Mouse (Mus musculus): ENCODE results near the gene 2010111I01Rik. TPM values are rescaled to one million over a fixed set of nuclear protein-coding genes. Genes with fewer than 3 reads are reported as not detected.

Gene 2010111I01Rik
- total and polyA plus RNA-seq, 3 experiments = 13.3 to 19.8 (median 14.4) TPM

DNA sequence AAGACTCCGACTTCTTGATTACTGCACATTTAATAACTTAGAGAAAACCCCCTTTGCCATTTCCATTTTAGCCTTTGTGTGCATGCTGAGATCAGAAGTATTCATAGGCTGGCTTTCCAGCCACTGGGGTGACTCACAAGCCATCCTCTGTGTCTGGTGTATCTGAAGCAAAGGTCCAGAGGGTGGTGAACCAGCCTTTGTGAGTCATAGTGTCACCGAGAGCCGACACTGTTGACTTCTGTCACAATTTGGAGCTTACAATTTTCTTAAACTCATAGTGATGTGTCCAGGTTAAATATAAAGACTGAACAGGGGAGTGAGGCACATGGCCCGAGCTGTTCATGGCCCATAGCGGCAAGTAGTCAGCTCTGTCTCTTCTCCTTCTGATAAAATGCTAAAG is 278.9 kb downstream of the 2010111I01Rik start:
- in situ Hi-C loops (cut with MboI; ENCODE audit: low pct_ligation_motif_present, low pct_unique_long_range_greater_than_20kb, low sequenced_read_pairs) = loop anchor here (5.0 kb wide), 1 partner anchor 56 kb away; no protein-coding TSS in a partner anchor
- Histone ChIP-seq H3K36me3 (replicated peaks in 1 of 2; ENCODE audit: control insufficient read depth in 1 of 2, insufficient read depth in 1 of 2, low read length in 1 of 2) (peaks cover 0 to 33% of the 10 kb centered on the region in 2 experiments), H3K9me3 (replicated peaks; ENCODE audit: low read length) (no peaks in the 10 kb centered on the region), H3K4me2 (ENCODE audit: insufficient read depth, low read depth, poor library complexity, severe bottlenecking) (no peak overlapping the region), H3K27ac (ENCODE audit: insufficient read depth, low read depth) (no peak overlapping the region), H3K4me1 (ENCODE audit: control insufficient read depth in 1 of 2, insufficient read depth in 2 of 2) (peaks cover 20 to 58% of the 10 kb centered on the region in 2 experiments), H3K9ac (ENCODE audit: insufficient read depth, low read depth) (no peak overlapping the region), H3K4me3 (replicated peaks in 1 of 3; ENCODE audit: low read depth in 2 of 3, low read length in 2 of 3, poor library complexity in 1 of 3) (no peak overlapping the region), H3K79me2 (replicated peaks; ENCODE audit: control insufficient read depth, extremely low read depth, insufficient read depth, poor library complexity, severe bottlenecking) (peaks cover 2% of the 10 kb centered on the region), H3K27me3 (replicated peaks) (no peaks in the 10 kb centered on the region)
- TF ChIP-seq MAZ (IDR thresholded peaks at IDR 0.05; ENCODE audit: low read depth, low read length) (no peak), MXI1 (IDR thresholded peaks at IDR 0.05; ENCODE audit: low read depth, low read length) (no peak), MAX (IDR thresholded peaks at IDR 0.05; ENCODE audit: low read length) (no peak), RCOR1 (conservative IDR thresholded peaks at IDR 0.05; ENCODE audit: low read depth, low read length) (no peak), GABPA (IDR thresholded peaks at IDR 0.05; ENCODE audit: insufficient replicate concordance, low read depth, low read length) (no peak), SIN3A (IDR thresholded peaks at IDR 0.05; ENCODE audit: low read length) (no peak), USF2 (conservative IDR thresholded peaks at IDR 0.05; ENCODE audit: low read depth, low read length) (no peak), POLR2AphosphoS2 (IDR thresholded peaks at IDR 0.05; ENCODE audit: low read depth, low read length) (no peak), PAX5 (IDR thresholded peaks at IDR 0.05; ENCODE audit: low read length) (no peak), MEF2A (IDR thresholded peaks at IDR 0.05; ENCODE audit: borderline replicate concordance, low read depth, low read length) (no peak), UBTF (IDR thresholded peaks at IDR 0.05; ENCODE audit: low read depth, low read length) (no peak), JUN (IDR thresholded peaks at IDR 0.05; ENCODE audit: insufficient read depth, low read depth, low read length) (no peak), MAFK (IDR thresholded peaks at IDR 0.05; ENCODE audit: insufficient replicate concordance, low read length) (no peak), KAT2A (IDR thresholded peaks at IDR 0.05; ENCODE audit: insufficient replicate concordance, low read length) (no peak), TCF12 (IDR thresholded peaks at IDR 0.05; ENCODE audit: low read depth, low read length) (no peak), ZMIZ1 (IDR thresholded peaks at IDR 0.05; ENCODE audit: low read depth, low read length) (no peak)
- dilution Hi-C loops (cut with MboI; ENCODE audit: extremely low pct_ligation_motif_present, extremely low pct_unique_long_range_greater_than_20kb, low sequenced_read_pairs) = no loop called here
- no peak for DNase-seq (ENCODE audit: extremely low read depth)

- no peak overlapping the region for H3K4me3 ChIP-seq (replicated peaks in 1 of 3; ENCODE audit: low read depth in 2 of 3, low read length in 2 of 3, poor library complexity in 1 of 3)
- TF ChIP-seq ELF1 (IDR thresholded peaks at IDR 0.05; ENCODE audit: low read depth, low read length) (no peak), EP300 (IDR thresholded peaks at IDR 0.05; ENCODE audit: low read length) (no peak), ZKSCAN1 (IDR thresholded peaks at IDR 0.05; ENCODE audit: borderline replicate concordance, low read depth, low read length) (no peak), POLR2AphosphoS2 (IDR thresholded peaks at IDR 0.05; ENCODE audit: low read depth, low read length) (no peak), ZC3H11A (IDR thresholded peaks at IDR 0.05; ENCODE audit: low read depth, low read length) (no peak), UBTF (IDR thresholded peaks at IDR 0.05; ENCODE audit: low read depth, low read length) (no peak)
- H3K4me2 ChIP-seq (ENCODE audit: insufficient read depth, low read depth, poor library complexity, severe bottlenecking) = no peak overlapping the region
- dilution Hi-C loops (cut with MboI; ENCODE audit: extremely low pct_ligation_motif_present, extremely low pct_unique_long_range_greater_than_20kb, low sequenced_read_pairs) (no loop called here), in situ Hi-C loops (cut with MboI; ENCODE audit: low pct_ligation_motif_present, low pct_unique_long_range_greater_than_20kb, low sequenced_read_pairs) (loop anchor here (5.0 kb wide), 1 partner anchor 57 kb away; no protein-coding TSS in a partner anchor)
- no peaks in the 10 kb centered on the region for H3K9me3 ChIP-seq (replicated peaks; ENCODE audit: low read length)
- peaks cover 2% of the 10 kb centered on the region for H3K79me2 ChIP-seq (replicated peaks; ENCODE audit: control insufficient read depth, extremely low read depth, insufficient read depth, poor library complexity, severe bottlenecking)
- no peaks in the 10 kb centered on the region for H3K27me3 ChIP-seq (replicated peaks)
- H3K27ac ChIP-seq (ENCODE audit: insufficient read depth, low read depth) = no peak overlapping the region
- peaks cover 20 to 63% of the 10 kb centered on the region in 2 experiments for H3K4me1 ChIP-seq (ENCODE audit: control insufficient read depth in 1 of 2, insufficient read depth in 2 of 2)
- H3K9ac ChIP-seq (ENCODE audit: insufficient read depth, low read depth) = no peak overlapping the region
- no peak for DNase-seq (ENCODE audit: extremely low read depth)
- H3K36me3 ChIP-seq (replicated peaks in 1 of 2; ENCODE audit: control insufficient read depth in 1 of 2, insufficient read depth in 1 of 2, low read length in 1 of 2) = peaks cover 0 to 33% of the 10 kb centered on the region in 2 experiments
Observed at GRCm38 (mm10) chr13:63244425-63244824, 279.7 kb downstream of the 2010111I01Rik start.

All from CH12.LX (cell line).